Mouse (Mus musculus) left cerebral cortex, adult 8-10 months (tissue): ENCODE measurements around the gene Wdfy4. TPM values are rescaled to one million over a fixed set of nuclear protein-coding genes. Genes with fewer than 3 reads are reported as not detected.

Source experiments
- DNase-seq, 2 experiments: peaks; one replicate each; pipeline ENCODE4 v3.0.0; 2022; ENCODE audit warnings: low spot score in 2 of 2
- total RNA-seq, 4 experiments: library from RNA; stranded (reverse); gene quantifications; 2 replicates each; pipeline ENCODE4 v1.2.4; 2022

The Wdfy4 gene
- total RNA-seq, 4 experiments from 2014 or later = 1.7 to 6.6 (median 3.4) TPM

DNA sequence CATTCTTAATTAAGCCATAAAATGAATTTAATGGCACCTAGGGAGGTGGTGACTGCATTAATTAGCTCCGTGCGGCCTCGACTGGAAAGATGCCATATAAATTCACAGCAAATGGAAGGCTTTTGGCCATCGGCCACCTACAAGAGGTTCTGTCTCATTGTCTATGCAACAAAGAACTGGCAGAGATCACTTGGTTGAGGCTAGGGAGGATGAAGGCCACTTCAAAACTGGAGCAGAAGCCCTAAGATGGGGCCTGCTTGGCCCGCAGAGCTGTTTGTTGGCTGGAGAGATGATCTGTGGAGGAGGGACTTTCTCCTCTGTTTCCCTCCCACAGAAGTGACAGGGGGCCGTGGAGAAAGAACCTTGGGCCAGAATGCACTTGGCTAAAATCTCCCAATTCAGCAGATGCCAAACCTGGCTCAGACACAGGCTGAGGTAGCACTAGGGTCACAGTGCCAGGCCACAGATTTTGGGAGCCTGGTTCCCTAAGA is 103.9 kb downstream of the Wdfy4 start:
- DNase-seq = no peak

DNA sequence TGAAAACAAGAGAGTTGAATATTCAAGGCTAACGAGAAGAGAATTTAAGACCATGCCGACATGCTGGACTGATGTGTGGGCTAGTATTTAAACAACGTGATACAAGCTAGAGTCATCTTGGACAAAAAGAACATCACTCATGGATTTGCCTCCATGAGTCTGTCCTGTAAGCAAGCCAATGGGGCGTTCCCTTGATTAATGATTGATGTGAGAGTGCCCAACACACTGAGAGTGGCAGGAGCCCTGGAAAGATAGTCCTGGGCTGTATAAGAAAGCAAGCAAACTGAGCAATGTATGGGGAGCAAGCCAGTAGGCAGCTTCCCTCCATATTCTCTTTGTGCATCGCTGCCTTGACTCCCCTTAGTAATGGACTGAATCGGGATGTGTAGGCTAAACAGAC is 106.7 kb downstream of the Wdfy4 start:
- no peak for DNase-seq

DNA sequence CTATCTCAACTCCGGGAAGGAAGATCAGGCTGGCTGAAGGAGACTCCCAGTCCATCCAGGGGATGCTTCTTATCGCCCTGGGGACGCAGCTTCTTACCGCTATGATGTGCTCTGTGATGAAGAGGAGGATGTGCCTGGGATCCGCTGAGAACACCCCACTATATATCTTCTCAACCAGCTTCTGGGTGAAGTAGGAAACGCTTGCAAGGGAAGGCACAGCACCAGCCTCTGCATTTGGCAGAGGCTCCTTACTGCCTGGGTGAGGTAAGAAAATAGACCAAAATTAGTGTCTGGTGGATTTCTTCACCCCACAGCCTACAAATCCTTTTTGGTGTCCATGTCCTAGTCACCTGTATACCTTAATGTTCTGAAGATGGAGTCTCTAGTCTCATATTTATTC is 107.2 kb downstream of the Wdfy4 start:
- no peak for DNase-seq

DNA sequence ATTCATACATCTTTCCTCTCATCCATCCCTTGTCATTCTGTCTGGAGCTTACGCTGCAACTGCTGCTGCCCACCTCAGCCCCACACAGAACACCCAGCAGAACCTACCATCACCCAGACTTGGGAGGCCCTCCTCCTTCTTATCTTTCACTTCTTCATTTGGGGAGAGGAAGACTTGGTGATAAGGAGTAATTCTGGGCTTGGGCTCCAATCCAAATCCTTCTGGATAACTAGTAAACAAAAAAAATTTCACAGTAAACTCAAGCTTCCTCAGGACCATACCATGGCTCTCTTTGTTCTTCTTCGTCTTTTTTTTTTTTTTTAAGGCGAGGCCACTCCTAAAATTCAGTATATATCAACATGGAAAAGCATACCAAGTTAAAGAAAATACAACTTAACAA is 112.0 kb downstream of the Wdfy4 start:
- DNase-seq = no peak

DNA sequence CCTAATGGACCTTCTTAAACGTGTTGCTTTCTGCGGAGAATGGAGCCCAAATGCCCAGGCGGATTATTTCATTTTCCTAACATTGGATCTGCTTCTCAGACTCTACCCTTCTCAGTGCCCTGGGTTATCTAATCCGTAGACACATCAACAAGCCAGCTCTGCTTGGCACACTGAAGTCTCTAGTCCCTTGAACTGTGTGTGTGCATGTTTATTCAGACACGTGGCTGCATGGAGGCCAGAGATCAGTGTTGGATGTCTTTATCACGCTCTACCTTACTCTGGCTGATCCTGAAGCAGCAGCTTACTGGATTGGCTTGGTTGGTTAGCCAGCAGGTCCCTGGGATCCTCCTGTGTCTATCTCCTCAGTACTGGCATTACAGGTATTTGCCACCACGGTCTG is 113.0 kb downstream of the Wdfy4 start:
- DNase-seq = no peak

DNA sequence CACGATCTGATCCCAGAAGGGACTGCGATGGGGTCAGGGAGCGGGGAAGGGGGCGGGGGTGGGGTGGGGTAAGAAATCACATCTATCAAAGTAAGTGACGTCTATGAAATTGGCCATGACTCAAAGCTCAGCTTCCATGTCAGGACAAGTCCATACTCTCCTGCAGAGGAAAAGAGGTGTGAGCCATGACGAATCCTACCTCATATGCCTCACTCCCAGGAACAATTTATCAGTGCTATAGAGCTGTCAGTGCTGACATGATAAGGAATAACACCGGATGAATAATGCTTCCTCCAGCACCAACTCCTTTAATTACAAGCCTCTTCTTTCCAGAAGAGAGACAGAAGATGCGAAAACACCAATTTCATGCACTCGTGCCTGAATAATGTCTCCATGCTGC is 117.6 kb downstream of the Wdfy4 start:
- no peak for DNase-seq

DNA sequence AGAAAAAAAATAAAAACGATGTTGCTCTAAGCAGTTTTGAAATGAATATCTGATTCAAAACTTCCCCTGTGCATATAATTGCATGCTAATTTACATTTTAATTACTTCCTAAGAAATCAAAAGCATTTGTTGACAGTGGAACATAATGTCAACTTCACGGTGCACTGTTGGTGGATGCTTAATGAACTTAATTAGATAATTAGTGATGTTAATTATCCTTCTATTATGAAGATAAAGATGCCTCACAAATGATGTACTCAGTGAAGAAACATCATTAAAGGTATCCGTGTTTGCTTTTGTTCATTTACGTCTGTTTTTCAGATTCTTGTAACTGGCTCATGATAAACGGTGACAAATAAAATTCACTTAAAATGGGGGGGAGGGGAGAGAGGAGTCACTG is 122.3 kb downstream of the Wdfy4 start:
- no peak for DNase-seq

DNA sequence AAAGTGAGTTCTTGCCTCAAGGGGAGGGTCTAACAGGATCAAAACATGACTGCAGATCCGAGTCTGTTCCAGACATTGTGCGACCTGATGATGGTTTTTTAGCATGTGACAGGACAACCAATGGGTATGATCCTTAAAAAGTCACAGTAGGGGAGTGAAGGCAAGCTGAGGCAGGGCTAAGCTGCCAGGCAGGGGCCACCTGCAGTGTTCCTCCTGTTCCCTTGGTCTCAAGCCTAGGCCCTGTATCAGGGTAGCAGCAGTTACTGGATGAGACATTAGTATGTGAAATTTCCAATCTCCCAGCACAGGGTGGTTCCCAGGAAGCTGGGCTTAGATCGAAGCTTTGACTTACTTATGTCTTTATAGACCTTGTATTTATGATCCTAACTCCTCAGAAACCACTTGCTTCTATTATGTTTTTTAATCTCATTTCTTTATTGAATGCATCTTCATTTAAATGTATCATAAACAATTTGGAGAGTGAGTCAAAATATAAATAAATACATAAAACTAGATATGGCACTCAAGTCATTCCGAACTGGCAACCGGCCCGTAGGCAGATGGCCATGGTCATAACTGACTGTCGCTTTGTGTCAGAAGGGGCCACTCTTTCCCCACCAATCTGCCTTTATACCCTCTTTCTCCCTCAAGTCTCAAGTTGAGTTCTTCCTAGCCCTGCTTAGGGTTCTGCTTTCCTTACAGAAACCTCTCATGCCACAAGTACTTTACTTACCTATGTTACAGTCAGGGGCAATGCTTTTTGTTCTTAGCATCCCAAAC is 126.2 kb downstream of the Wdfy4 start:
- no peak for DNase-seq

DNA sequence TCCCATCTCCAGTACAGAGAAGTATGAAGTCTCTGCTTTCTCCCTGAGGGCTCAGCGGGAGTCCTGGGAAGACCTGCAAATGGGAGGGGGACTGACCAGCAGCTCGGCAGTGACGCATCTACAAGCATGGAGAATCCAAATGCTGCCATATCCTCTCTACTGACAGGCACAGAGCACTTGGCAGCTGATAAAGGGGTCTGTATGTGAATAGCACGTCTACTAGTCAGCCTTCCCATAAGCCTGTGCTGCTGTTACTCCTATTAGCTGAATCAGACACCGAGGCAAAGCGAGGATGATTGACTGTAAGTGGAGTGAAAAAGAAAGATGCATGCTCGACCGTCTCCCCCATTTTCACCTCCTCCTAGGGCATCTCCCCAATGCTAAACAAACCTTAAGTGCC is 131.9 kb downstream of the Wdfy4 start:
- DNase-seq = no peak

DNA sequence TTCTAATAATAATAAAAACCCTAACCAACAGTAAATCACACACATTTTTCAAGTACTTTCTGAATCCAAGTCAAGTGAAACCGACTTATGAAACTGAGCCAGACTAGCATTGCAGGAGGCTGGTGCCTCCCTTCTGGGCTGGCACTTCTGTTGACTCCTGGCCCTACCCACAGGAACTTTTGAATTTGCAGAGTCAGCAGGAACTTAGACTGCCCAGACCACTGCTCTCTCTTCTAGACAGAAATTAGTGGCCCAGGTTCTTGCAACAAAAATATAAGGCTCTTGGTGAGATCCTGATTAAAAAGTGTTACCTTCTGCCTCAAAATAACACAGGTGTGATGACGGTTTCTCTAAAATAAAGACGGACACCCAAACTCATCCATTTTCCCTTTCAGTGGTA is 140.1 kb downstream of the Wdfy4 start:
- DNase-seq = no peak

DNA sequence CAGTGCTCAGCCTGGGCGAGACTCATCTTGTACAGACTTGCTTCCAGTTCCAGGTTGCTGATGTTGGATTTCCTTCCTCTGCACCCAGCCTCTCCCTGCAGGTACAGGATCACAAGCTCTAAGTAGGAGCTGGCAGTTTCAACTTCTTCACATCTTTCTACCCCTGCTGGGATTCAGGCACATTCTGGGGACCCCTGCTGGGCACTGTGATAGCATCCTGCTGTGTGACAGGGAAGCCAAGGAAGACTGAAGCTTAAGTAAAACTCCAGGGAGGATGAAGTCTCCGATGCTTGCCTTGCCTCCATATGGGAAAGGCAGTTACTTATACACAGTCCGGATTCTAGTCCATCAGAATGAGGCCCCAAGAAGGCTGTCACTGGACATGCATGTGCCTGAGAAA is 148.5 kb downstream of the Wdfy4 start:
- no peak for DNase-seq

- no peak for DNase-seq
Measured at GRCm38 (mm10) chr14:33035386-33035785, 149.9 kb downstream of the Wdfy4 start.

DNA sequence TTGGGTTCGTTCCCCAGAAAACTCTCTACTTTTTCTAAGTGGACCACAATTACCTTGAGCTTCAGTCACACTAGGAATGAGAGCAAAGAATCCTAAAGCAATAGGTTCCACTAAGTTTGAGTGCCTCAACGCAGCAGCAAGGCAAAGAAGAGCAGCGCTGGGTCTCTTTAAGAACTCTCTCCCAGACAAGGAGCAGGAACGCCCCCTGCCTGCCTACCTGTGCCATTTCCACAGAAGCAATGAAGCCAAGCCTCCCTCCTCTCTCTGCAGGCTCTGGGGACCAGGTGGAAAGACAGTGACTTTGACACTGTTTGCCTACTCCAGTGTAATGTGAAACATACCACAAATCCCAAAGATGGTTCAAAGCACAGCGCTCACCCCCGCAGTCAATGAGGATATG is 151.9 kb downstream of the Wdfy4 start:
- no peak for DNase-seq

GRCm38 (mm10) chr14:33030849-33031248 is 154.5 kb downstream of the Wdfy4 start:
- no peak for DNase-seq

- DNase-seq = no peak
Measured at GRCm38 (mm10) chr14:33019606-33020005, 165.7 kb downstream of the Wdfy4 start.

- DNase-seq = no peak
Measured at GRCm38 (mm10) chr14:33019050-33019449, 166.3 kb downstream of the Wdfy4 start.

DNA sequence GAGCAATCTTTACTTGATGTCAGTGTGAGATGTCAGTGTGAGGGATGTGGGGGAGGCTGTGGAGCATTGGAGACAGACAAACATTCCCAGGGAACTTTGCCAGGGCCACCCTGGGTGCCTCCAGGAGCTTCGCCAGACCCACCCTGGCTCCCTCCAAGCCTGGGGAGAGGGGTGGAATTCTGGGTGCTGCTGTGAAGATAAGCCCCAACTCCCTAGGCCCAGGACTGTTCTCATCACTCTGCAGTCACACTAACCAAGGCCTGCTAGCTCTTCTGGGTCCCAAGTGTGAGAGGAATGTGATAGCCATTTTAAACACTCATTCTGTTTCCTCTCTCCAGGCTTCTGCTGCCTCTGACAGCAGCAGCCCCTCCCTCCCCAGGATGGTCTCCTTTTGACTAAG is 177.7 kb downstream of the Wdfy4 start:
- no peak for DNase-seq

- DNase-seq = no peak
Measured at GRCm38 (mm10) chr14:33005114-33005513, 180.2 kb downstream of the Wdfy4 start.

DNA sequence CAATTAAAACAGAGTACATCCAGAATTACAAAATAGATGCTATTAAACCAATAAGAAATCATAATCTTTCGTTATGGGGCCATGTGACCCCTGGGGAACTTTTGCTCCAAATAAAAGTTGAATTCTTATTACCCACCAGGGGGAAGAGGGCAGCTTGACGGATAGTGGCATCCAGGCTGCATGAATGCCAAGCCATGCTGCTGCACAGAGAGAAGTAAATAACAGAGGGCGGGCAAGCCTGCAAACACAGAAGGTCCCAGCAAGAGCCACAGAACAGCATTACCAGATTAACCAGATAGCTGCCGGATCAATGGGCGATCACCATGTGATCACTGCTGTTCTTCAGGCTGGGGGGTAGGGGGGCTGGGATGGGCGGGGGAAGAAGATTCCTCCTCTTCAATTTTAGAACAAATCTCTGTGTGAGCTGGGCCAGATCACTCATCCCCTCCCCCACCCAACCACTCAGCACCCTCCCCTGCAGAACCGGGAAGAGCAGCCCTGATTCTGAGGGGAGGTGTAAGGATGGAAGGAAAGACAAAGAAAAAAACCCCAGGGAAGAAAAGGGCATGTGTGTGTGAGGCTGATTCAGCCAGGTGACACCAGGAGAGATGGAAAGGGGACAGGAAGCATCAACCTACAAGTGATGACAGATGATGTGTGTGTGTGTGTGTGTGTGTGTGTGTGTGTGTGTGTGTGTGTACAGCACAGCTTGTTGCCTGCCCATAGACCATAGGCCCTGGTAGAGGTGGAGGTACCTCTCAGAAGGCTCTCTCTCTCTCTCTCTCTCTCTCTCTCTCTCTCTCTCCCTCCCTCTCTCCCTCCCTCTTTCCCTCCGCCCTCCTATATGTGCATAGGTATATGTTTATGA is 185.0 kb downstream of the Wdfy4 start:
- no peak for DNase-seq

GRCm38 (mm10) chr14:32999511-32999910 is 185.8 kb downstream of the Wdfy4 start:
- DNase-seq = no peak

- no peak for DNase-seq
Measured at GRCm38 (mm10) chr14:32994954-32995636, 190.2 kb downstream of the Wdfy4 start.

- no peak for DNase-seq
Measured at GRCm38 (mm10) chr14:32991082-32991481, 194.2 kb downstream of the Wdfy4 start, which contains the start of gene Lrrc18. Lrrc18 (plus strand) TSS chr14:32991382.
